Mouse (Mus musculus): ENCODE results near the gene Cdh24. TPM values are rescaled to one million over a fixed set of nuclear protein-coding genes. Genes with fewer than 3 reads are reported as not detected.
"Not testable (repeated sequence)": the region's sequence is repeated elsewhere in the genome, so short reads cannot be mapped to it uniquely, and the experiment has no call there.

Cdh24 gene
- polyA plus RNA-seq, 1 experiment from 2014 or later = 6.8 TPM

DNA sequence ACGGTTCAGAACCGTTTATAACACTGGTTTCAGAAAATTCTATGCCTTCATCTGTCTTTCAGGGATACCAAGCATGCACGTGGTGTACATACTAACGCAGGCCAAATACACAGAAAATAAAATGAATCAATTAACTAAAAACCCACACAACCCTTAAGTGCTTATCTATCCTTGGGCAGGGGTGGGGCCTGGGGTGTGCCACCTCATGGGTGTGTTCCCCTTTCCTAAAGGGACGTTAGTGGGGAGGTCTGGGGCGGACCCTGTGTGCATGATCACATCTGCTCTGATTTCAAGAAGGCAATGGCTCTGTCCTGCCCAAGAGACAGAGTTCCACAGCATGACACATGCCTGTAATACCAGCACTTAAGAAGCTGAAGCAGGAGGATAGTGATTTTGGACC lies 17.8 kb downstream of the Cdh24 start:
- no peaks in the 10 kb centered on the region for H3K9me3 ChIP-seq (ENCODE audit: control insufficient read depth, low read length)
- no peak overlapping the region for H3K4me3 ChIP-seq (ENCODE audit: low read depth, low read length)
- no peak overlapping the region for H3K9ac ChIP-seq (ENCODE audit: low read length)
- DNase-seq (ENCODE audit: low spot score) (no peak), ATAC-seq (ENCODE audit: insufficient read depth, low FRiP score, low TSS enrichment) (no peak)
- no peak overlapping the region for H3K27ac ChIP-seq (ENCODE audit: low read depth, low read length)
- H3K4me2 ChIP-seq (ENCODE audit: low read depth) = no peak overlapping the region
- 89% methylated on average over 6 of the region's 6 CpGs for WGBS
- H3K27me3 ChIP-seq (ENCODE audit: control insufficient read depth, insufficient read depth, low read length) = no peaks in the 10 kb centered on the region
- H3K4me1 ChIP-seq (ENCODE audit: control insufficient read depth, insufficient read depth, low read length) = no peaks in the 10 kb centered on the region
- H3K36me3 ChIP-seq (ENCODE audit: control insufficient read depth, insufficient read depth, low read length) = no peaks in the 10 kb centered on the region

GRCm38 (mm10) chr14:54621133-54621532 lies 20.0 kb downstream of the Cdh24 start, which contains the start of gene Psmb11:
Psmb11 (plus strand) TSS chr14:54621433.
- H3K27ac ChIP-seq (ENCODE audit: low read depth, low read length) = no peak within 1 kb of the TSS
- H3K4me3 ChIP-seq (ENCODE audit: low read depth, low read length) = no peak within 1 kb of the TSS
- no peaks in the 10 kb centered on the region; the same call in 1 of the 2 replicates for H3K36me3 ChIP-seq (ENCODE audit: control insufficient read depth, insufficient read depth, low read length)
- DNase-seq (ENCODE audit: low spot score) (no peak), ATAC-seq (ENCODE audit: insufficient read depth, low FRiP score, low TSS enrichment) (no peak)
- no peaks in the 10 kb centered on the region for H3K27me3 ChIP-seq (ENCODE audit: control insufficient read depth, insufficient read depth, low read length)
- 77% methylated on average over 1 of the region's 1 CpGs for WGBS
- H3K4me2 ChIP-seq (ENCODE audit: low read depth) = no peak within 1 kb of the TSS
- H3K9me3 ChIP-seq (ENCODE audit: control insufficient read depth, low read length) = no peaks in the 10 kb centered on the region
- H3K4me1 ChIP-seq (ENCODE audit: control insufficient read depth, insufficient read depth, low read length) = no peaks in the 10 kb centered on the region
- H3K9ac ChIP-seq (ENCODE audit: low read length) = no peak within 1 kb of the TSS

GRCm38 (mm10) chr14:54617897-54618365 lies 23.2 kb downstream of the Cdh24 start, which contains the start of gene Psmb5:
Psmb5 (minus strand) TSS chr14:54618022.
- H3K4me2 ChIP-seq (ENCODE audit: low read depth) = peak within 1 kb of the TSS; percentile 69
- H3K27me3 ChIP-seq (ENCODE audit: control insufficient read depth, insufficient read depth, low read length) = no peaks in the 10 kb centered on the region
- peak within 1 kb of the TSS; percentile 92 for H3K9ac ChIP-seq (ENCODE audit: low read length)
- no peaks in the 10 kb centered on the region for H3K9me3 ChIP-seq (ENCODE audit: control insufficient read depth, low read length)
- DNase-seq (ENCODE audit: low spot score) = peak; percentile 92
- peak; percentile 89 for ATAC-seq (ENCODE audit: insufficient read depth, low FRiP score, low TSS enrichment)
- H3K4me3 ChIP-seq (ENCODE audit: low read depth, low read length) = peak within 1 kb of the TSS; percentile 89
- no peaks in the 10 kb centered on the region for H3K4me1 ChIP-seq (ENCODE audit: control insufficient read depth, insufficient read depth, low read length)
- H3K27ac ChIP-seq (ENCODE audit: low read depth, low read length) = peak within 1 kb of the TSS; percentile 70
- H3K36me3 ChIP-seq (ENCODE audit: control insufficient read depth, insufficient read depth, low read length) = no peaks in the 10 kb centered on the region; the same call in 1 of the 2 replicates
- 0% methylated on average over 25 of the region's 25 CpGs for WGBS

DNA sequence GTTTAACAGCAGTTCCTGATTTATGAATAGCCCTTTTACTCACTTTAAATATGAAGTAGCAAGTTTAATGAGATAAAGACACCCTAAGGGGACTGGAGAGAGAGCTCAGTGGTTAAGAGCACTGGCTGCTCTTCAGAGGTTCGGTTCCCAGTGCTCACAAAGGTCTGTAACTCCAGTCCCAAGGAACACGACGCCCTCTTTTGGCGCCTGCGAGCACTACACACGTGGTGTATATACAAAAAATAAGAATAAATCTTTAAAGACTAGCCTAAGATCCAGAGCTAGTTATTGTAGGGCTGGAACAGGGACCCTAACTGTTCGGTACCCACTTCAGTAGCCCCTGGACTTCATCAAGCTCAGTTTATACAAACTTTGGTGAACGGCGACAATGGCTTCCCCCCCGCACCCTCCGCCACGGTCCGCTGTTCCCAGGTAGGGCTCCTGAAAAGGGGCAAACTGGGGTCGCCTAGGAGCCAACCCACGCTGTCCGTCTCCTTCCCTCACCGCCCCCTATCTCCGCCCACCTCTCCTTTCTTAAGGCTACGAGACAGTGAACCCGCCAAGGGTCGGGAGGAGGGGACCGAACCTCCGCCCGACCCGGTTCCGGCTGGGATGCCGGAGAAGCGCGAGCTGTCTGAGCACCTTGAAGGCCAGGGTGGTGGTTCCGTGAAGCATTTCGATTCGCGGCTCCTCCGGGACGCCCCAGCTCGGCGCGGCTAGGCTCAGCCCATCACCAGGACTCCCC lies 23.8 kb downstream of the Cdh24 start:
- Histone ChIP-seq H3K27me3 (ENCODE audit: control insufficient read depth, insufficient read depth, low read length) (no peaks in the 10 kb centered on the region), H3K27ac (ENCODE audit: low read depth, low read length) (peak overlapping the region; percentile 70), H3K4me1 (ENCODE audit: control insufficient read depth, insufficient read depth, low read length) (no peaks in the 10 kb centered on the region), H3K9me3 (ENCODE audit: control insufficient read depth, low read length) (no peaks in the 10 kb centered on the region), H3K4me2 (ENCODE audit: low read depth) (peak overlapping the region; percentile 69), H3K4me3 (ENCODE audit: low read depth, low read length) (peak overlapping the region; percentile 89), H3K36me3 (ENCODE audit: control insufficient read depth, insufficient read depth, low read length) (peaks cover 3% of the 10 kb centered on the region; the same call in 1 of the 2 replicates), H3K9ac (ENCODE audit: low read length) (peak overlapping the region; percentile 92)
- WGBS = 2% methylated on average over 38 of the region's 38 CpGs
- DNase-seq (ENCODE audit: low spot score) (peak; percentile 44), ATAC-seq (ENCODE audit: insufficient read depth, low FRiP score, low TSS enrichment) (peak; percentile 58)

GRCm38 (mm10) chr14:54616226-54616825 lies 24.8 kb downstream of the Cdh24 start:
- DNase-seq (ENCODE audit: low spot score) (no peak), ATAC-seq (ENCODE audit: insufficient read depth, low FRiP score, low TSS enrichment) (no peak)
- H3K4me1 ChIP-seq (ENCODE audit: control insufficient read depth, insufficient read depth, low read length) = no peaks in the 10 kb centered on the region
- no peaks in the 10 kb centered on the region for H3K9me3 ChIP-seq (ENCODE audit: control insufficient read depth, low read length)
- H3K27me3 ChIP-seq (ENCODE audit: control insufficient read depth, insufficient read depth, low read length) = no peaks in the 10 kb centered on the region
- WGBS = 94% methylated on average over 16 of the region's 16 CpGs
- no peak overlapping the region for H3K4me2 ChIP-seq (ENCODE audit: low read depth)
- peaks cover 6% of the 10 kb centered on the region for H3K36me3 ChIP-seq (ENCODE audit: control insufficient read depth, insufficient read depth, low read length)
- no peak overlapping the region for H3K4me3 ChIP-seq (ENCODE audit: low read depth, low read length)
- H3K9ac ChIP-seq (ENCODE audit: low read length) = no peak overlapping the region
- no peak overlapping the region for H3K27ac ChIP-seq (ENCODE audit: low read depth, low read length)

GRCm38 (mm10) chr14:54614130-54614529 lies 27.0 kb downstream of the Cdh24 start:
- WGBS = 95% methylated on average over 15 of the region's 16 CpGs
- not testable (repeated sequence) for H3K9ac ChIP-seq (ENCODE audit: low read length); H3K9me3 ChIP-seq (ENCODE audit: control insufficient read depth, low read length); ATAC-seq (ENCODE audit: insufficient read depth, low FRiP score, low TSS enrichment); H3K4me1 ChIP-seq (ENCODE audit: control insufficient read depth, insufficient read depth, low read length); H3K4me2 ChIP-seq (ENCODE audit: low read depth); H3K27ac ChIP-seq (ENCODE audit: low read depth, low read length); H3K4me3 ChIP-seq (ENCODE audit: low read depth, low read length); H3K36me3 ChIP-seq (ENCODE audit: control insufficient read depth, insufficient read depth, low read length); DNase-seq (ENCODE audit: low spot score); H3K27me3 ChIP-seq (ENCODE audit: control insufficient read depth, insufficient read depth, low read length)

GRCm38 (mm10) chr14:54610648-54611047 lies 30.5 kb downstream of the Cdh24 start:
- Histone ChIP-seq H3K4me2 (ENCODE audit: low read depth) (no peak overlapping the region), H3K4me1 (ENCODE audit: control insufficient read depth, insufficient read depth, low read length) (0 out of 2 replicates have a peak, but pooled peaks cover 2% of the 10 kb centered on the region), H3K4me3 (ENCODE audit: low read depth, low read length) (no peak overlapping the region), H3K36me3 (ENCODE audit: control insufficient read depth, insufficient read depth, low read length) (peaks cover 6% of the 10 kb centered on the region), H3K27me3 (ENCODE audit: control insufficient read depth, insufficient read depth, low read length) (no peaks in the 10 kb centered on the region), H3K27ac (ENCODE audit: low read depth, low read length) (no peak overlapping the region), H3K9ac (ENCODE audit: low read length) (no peak overlapping the region), H3K9me3 (ENCODE audit: control insufficient read depth, low read length) (no peaks in the 10 kb centered on the region)
- WGBS = 82% methylated on average over 6 of the region's 6 CpGs
- ATAC-seq (ENCODE audit: insufficient read depth, low FRiP score, low TSS enrichment) = no peak
- no peak for DNase-seq (ENCODE audit: low spot score)

DNA sequence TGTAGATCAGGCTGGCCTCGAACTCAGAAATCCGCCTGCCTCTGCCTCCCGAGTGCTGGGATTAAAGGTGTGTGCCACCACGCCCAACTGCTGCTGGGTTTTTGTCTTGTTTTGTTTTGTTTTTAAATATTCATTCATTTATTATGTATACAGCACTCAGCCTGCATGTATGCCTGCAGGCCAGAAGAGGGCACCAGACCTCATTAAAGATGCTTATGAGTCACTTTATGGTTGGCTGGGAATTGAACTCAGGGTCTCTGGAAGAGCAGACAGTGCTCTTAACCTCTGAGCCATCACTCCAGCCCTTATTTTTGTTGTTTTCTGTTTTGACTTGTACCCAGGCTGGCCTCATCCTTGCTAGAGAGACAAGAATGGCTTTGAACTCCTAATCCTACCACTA lies 31.2 kb downstream of the Cdh24 start:
- Histone ChIP-seq H3K4me3 (ENCODE audit: low read depth, low read length) (no peak overlapping the region), H3K36me3 (ENCODE audit: control insufficient read depth, insufficient read depth, low read length) (peaks cover 6% of the 10 kb centered on the region), H3K27me3 (ENCODE audit: control insufficient read depth, insufficient read depth, low read length) (no peaks in the 10 kb centered on the region), H3K27ac (ENCODE audit: low read depth, low read length) (no peak overlapping the region), H3K9ac (ENCODE audit: low read length) (no peak overlapping the region), H3K4me2 (ENCODE audit: low read depth) (no peak overlapping the region), H3K4me1 (ENCODE audit: control insufficient read depth, insufficient read depth, low read length) (0 out of 2 replicates have a peak, but pooled peaks cover 2% of the 10 kb centered on the region), H3K9me3 (ENCODE audit: control insufficient read depth, low read length) (no peaks in the 10 kb centered on the region)
- DNase-seq (ENCODE audit: low spot score) = peak; percentile 38
- WGBS = 77% methylated on average over 4 of the region's 4 CpGs
- ATAC-seq (ENCODE audit: insufficient read depth, low FRiP score, low TSS enrichment) = no peak
